Mouse (Mus musculus): ENCODE results near the gene Cdh26. TPM values are rescaled to one million over a fixed set of nuclear protein-coding genes. Genes with fewer than 3 reads are reported as not detected.

Cdh26 gene
- polyA plus RNA-seq, 1 experiment: not detected

- no peak for TF ChIP-seq TAL1 (IDR thresholded peaks at IDR 0.05; ENCODE audit: low read length)
- no peak for TF ChIP-seq GATA1 (IDR thresholded peaks at IDR 0.05; ENCODE audit: low read length)
- H3K27me3 ChIP-seq (ENCODE audit: control insufficient read depth): no peaks in the 10 kb centered on the region
- H3K36me3 ChIP-seq (ENCODE audit: control insufficient read depth): no peaks in the 10 kb centered on the region
- H3K4me3 ChIP-seq (replicated peaks): no peak overlapping the region
- H3K4me1 ChIP-seq (ENCODE audit: control insufficient read depth): no peaks in the 10 kb centered on the region
- H3K9me3 ChIP-seq (ENCODE audit: control insufficient read depth, low read length): no peaks in the 10 kb centered on the region
Measured at GRCm38 (mm10) chr2:178536574-178536973, 106.2 kb downstream of the Cdh26 start.

Other genes with a start within 250 kb of the Cdh26 start
- not detected in 2 replicates for gene Sycp2, start 22.8 kb upstream of the Cdh26 start, polyA plus RNA-seq (2012)
- 0.01 TPM in 1 of 2 replicates, not detected in the other for gene Ppp1r3d, start 16.1 kb upstream of the Cdh26 start, polyA plus RNA-seq (2012)
- gene Fam217b, start 16.0 kb upstream of the Cdh26 start, polyA plus RNA-seq (2012): not detected in 2 replicates